Mouse (Mus musculus) G1E (cell line): ENCODE measurements around the gene Ccdc170.

Experiments used
- CTCF ChIP-seq: IDR thresholded peaks from 2 replicates; pipeline ENCODE4 v1.5.1; 2012; ENCODE audit warnings: low read depth, low read length, inconsistent platforms, mixed read lengths
- GATA1 ChIP-seq: IDR thresholded peaks from 2 replicates; pipeline ENCODE4 v1.6.1; 2012; ENCODE audit warnings: borderline replicate concordance, low read length, inconsistent platforms, mixed read lengths
- GATA2 ChIP-seq: IDR thresholded peaks from 2 replicates; pipeline ENCODE4 v1.6.1; 2012; ENCODE audit warnings: low read depth, low read length, inconsistent platforms, borderline replicate concordance

GRCm38 (mm10) chr10:4556842-4557377, 74.6 kb downstream of the Ccdc170 start:
- TF ChIP-seq CTCF (no peak), GATA2 (no peak), GATA1 (no peak)
